Mouse (Mus musculus) liver, embryonic 11.5 days (tissue): ENCODE measurements around the gene Ankzf1. TPM values are rescaled to one million over a fixed set of nuclear protein-coding genes. Genes with fewer than 3 reads are reported as not detected.
A peak's percentile ranks its signal among the peaks of the same experiment; 100 is the strongest.

ENCODE experiments used
- ATAC-seq: fragments of 200-750 bp; cut with Nextera tagmentation; replicated peaks from 2 replicates; pipeline ENCODE4 v1.8.0; 2017; ENCODE audit warnings: moderate number of reproducible peaks, mild to moderate bottlenecking, moderate TSS enrichment, moderate library complexity; ENCODE audit not compliant: low FRiP score
- DNase-seq: peaks from one replicate; pipeline ENCODE4 v3.0.0-alpha.2; 2017; ENCODE audit warnings: low spot score
- H3K27ac ChIP-seq: fragments of 300-500 bp; sonication (generic); 2 replicates; pipeline ENCODE4 v1.5.1; 2014; ENCODE audit warnings: mild to moderate bottlenecking, low read depth, low read length, control low read depth
- H3K27me3 ChIP-seq: fragments of 300-500 bp; sonication (generic); replicated peaks from 2 replicates; pipeline ENCODE4 v1.6.1; 2014; ENCODE audit warnings: low read length, mixed read lengths; ENCODE audit not compliant: control insufficient read depth, insufficient read depth
- H3K36me3 ChIP-seq: fragments of 300-500 bp; sonication (generic); 2 replicates; pipeline ENCODE4 v1.6.1; 2014; ENCODE audit warnings: mild to moderate bottlenecking, low read length, moderate library complexity, mixed read lengths; ENCODE audit not compliant: control insufficient read depth, insufficient read depth
- H3K4me1 ChIP-seq: fragments of 300-500 bp; sonication (generic); replicated peaks from 2 replicates; pipeline ENCODE4 v1.6.1; 2014; ENCODE audit warnings: low read length, mixed read lengths; ENCODE audit not compliant: control insufficient read depth, insufficient read depth
- H3K4me2 ChIP-seq: fragments of 300-500 bp; sonication (generic); 2 replicates; pipeline ENCODE4 v1.6.1; 2014; ENCODE audit warnings: mild to moderate bottlenecking, control low read depth, moderate library complexity
- H3K4me3 ChIP-seq: fragments of 300-500 bp; sonication (generic); 2 replicates; pipeline ENCODE4 v1.5.1; 2014; ENCODE audit warnings: low read depth, low read length, control low read depth
- H3K9ac ChIP-seq: fragments of 300-500 bp; sonication (generic); 2 replicates; pipeline ENCODE4 v1.6.1; 2014; ENCODE audit warnings: low read depth, low read length, control low read depth
- H3K9me3 ChIP-seq: fragments of 300-500 bp; sonication (generic); 2 replicates; pipeline ENCODE4 v1.6.1; 2016; ENCODE audit warnings: low read length, inconsistent platforms, mixed read lengths; ENCODE audit not compliant: control insufficient read depth
- WGBS: fragments of 180-500 bp; shearing (Covaris S2); extraction: QIAGEN DNeasy Blood & Tissue Kit; methylation state at CpG from one replicate; pipeline ENCODE4 v1.1.7; 2014; 5-methylcytosine and 5-hydroxymethylcytosine counted together
- polyA plus RNA-seq: library from polyadenylated mRNA; unstranded; fragments of >200 nt; fragmentation: Nextera tagmentation; extraction: Ambion mirVana; gene quantifications from 2 replicates; pipeline ENCODE4 v1.2.1, GENCODE M21; 2014

Gene Ankzf1
- polyA plus RNA-seq, 1 experiment from 2014 or later, result 21.5 TPM

- Histone ChIP-seq H3K4me2 (peak overlapping the region; percentile 19; the same call in 1 of the 2 replicates), H3K4me3 (no peak overlapping the region), H3K9me3 (peaks cover 2% of the 10 kb centered on the region; the same call in 1 of the 2 replicates), H3K27ac (peak overlapping the region; percentile 81), H3K36me3 (no peaks in the 10 kb centered on the region), H3K4me1 (peaks cover 7% of the 10 kb centered on the region; the same call in 1 of the 2 replicates), H3K9ac (0 out of 2 replicates have a peak overlapping the region, but pooled peaks have one; percentile 20), H3K27me3 (no peaks in the 10 kb centered on the region)
- no peak for DNase-seq
- 48% methylated on average over 5 of the region's 5 CpGs for WGBS
- ATAC-seq, result peak; percentile 93
These were observed 32.3 kb upstream of the Ankzf1 start for GRCm38 (mm10) chr1:75159540-75160255.

GRCm38 (mm10) chr1:75160256-75160617 is 31.7 kb upstream of the Ankzf1 start:
- Histone ChIP-seq H3K27ac (peak overlapping the region; percentile 80), H3K9ac (no peak overlapping the region)
- peak; percentile 65; the same call in 1 of the 2 replicates for ATAC-seq

GRCm38 (mm10) chr1:75168093-75168471 is 23.9 kb upstream of the Ankzf1 start:
- Histone ChIP-seq H3K4me1 (peaks cover 8% of the 10 kb centered on the region), H3K36me3 (peaks cover 20% of the 10 kb centered on the region), H3K4me2 (peak overlapping the region; percentile 78), H3K27me3 (no peaks in the 10 kb centered on the region), H3K9me3 (peaks cover 2% of the 10 kb centered on the region; the same call in 1 of the 2 replicates), H3K4me3 (peak overlapping the region; percentile 79), H3K9ac (peak overlapping the region; percentile 81), H3K27ac (peak overlapping the region; percentile 90)
- DNase-seq (no peak), ATAC-seq (peak; percentile 16)
- 11% methylated on average over 7 of the region's 7 CpGs for WGBS

More at GRCm38 (mm10) chr1:75160256-75160617, 31.7 kb upstream of the Ankzf1 start:
- Histone ChIP-seq H3K27me3 (no peaks in the 10 kb centered on the region), H3K36me3 (no peaks in the 10 kb centered on the region), H3K9me3 (peaks cover 2% of the 10 kb centered on the region; the same call in 1 of the 2 replicates), H3K4me3 (no peak overlapping the region), H3K4me1 (peaks cover 7% of the 10 kb centered on the region; the same call in 1 of the 2 replicates), H3K4me2 (peak overlapping the region; percentile 34; the same call in 1 of the 2 replicates)
- WGBS, result 52% methylated on average over 4 of the region's 4 CpGs
- DNase-seq, result no peak

GRCm38 (mm10) chr1:75168472-75169464 is 23.2 kb upstream of the Ankzf1 start, which contains the start of gene Zfand2b:
Zfand2b (plus strand) TSS chr1:75168646.
- peak within 1 kb of the TSS; percentile 81 for H3K9ac ChIP-seq
- WGBS, result 1% methylated on average over 59 of the region's 59 CpGs
- H3K27ac ChIP-seq, result peak within 1 kb of the TSS; percentile 90
- peaks cover 8% of the 10 kb centered on the region for H3K4me1 ChIP-seq
- H3K36me3 ChIP-seq, result peaks cover 20% of the 10 kb centered on the region
- H3K4me3 ChIP-seq, result peak within 1 kb of the TSS; percentile 79
- H3K4me2 ChIP-seq, result peak within 1 kb of the TSS; percentile 78
- peak; percentile 97 for ATAC-seq
- no peaks in the 10 kb centered on the region for H3K9me3 ChIP-seq
- DNase-seq, result peak; percentile 99
- no peaks in the 10 kb centered on the region for H3K27me3 ChIP-seq

GRCm38 (mm10) chr1:75179334-75180104 is 12.4 kb upstream of the Ankzf1 start:
- H3K36me3 ChIP-seq, result peaks cover 25% of the 10 kb centered on the region
- peaks cover 18% of the 10 kb centered on the region for H3K4me1 ChIP-seq
- peak; percentile 79 for ATAC-seq
- peak; percentile 62 for DNase-seq
- H3K27ac ChIP-seq, result peak overlapping the region; percentile 98
- H3K27me3 ChIP-seq, result no peaks in the 10 kb centered on the region
- H3K4me3 ChIP-seq, result peak overlapping the region; percentile 81
- H3K4me2 ChIP-seq, result peak overlapping the region; percentile 98
- H3K9ac ChIP-seq, result peak overlapping the region; percentile 77
- WGBS, result 7% methylated on average over 23 of the region's 23 CpGs
- no peaks in the 10 kb centered on the region for H3K9me3 ChIP-seq

GRCm38 (mm10) chr1:75180105-75180590 is 11.8 kb upstream of the Ankzf1 start, which contains the start of gene Abcb6:
Abcb6 (minus strand) TSS chr1:75180392.
- DNase-seq (peak; percentile 88), ATAC-seq (peak; percentile 87)
- H3K27me3 ChIP-seq, result no peaks in the 10 kb centered on the region
- whole genome bisulfite sequencing, result under 1% methylated on average over 31 of the region's 31 CpGs
- peaks cover 18% of the 10 kb centered on the region for H3K4me1 ChIP-seq
- peak within 1 kb of the TSS; percentile 77 for H3K9ac ChIP-seq
- H3K4me2 ChIP-seq, result peak within 1 kb of the TSS; percentile 98
- H3K27ac ChIP-seq, result peak within 1 kb of the TSS; percentile 98
- H3K9me3 ChIP-seq, result no peaks in the 10 kb centered on the region
- H3K4me3 ChIP-seq, result peak within 1 kb of the TSS; percentile 81
- peaks cover 30% of the 10 kb centered on the region for H3K36me3 ChIP-seq

- no peaks in the 10 kb centered on the region for H3K27me3 ChIP-seq
- DNase-seq, result no peak
- H3K9ac ChIP-seq, result peak overlapping the region; percentile 47
- peak overlapping the region; percentile 81 for H3K4me3 ChIP-seq
- H3K9me3 ChIP-seq, result no peaks in the 10 kb centered on the region
- WGBS, result 33% methylated on average over 7 of the region's 7 CpGs
- H3K4me1 ChIP-seq, result peaks cover 18% of the 10 kb centered on the region
- no peak for ATAC-seq
- peak overlapping the region; percentile 79 for H3K27ac ChIP-seq
- peak overlapping the region; percentile 98 for H3K4me2 ChIP-seq
- peaks cover 29% of the 10 kb centered on the region for H3K36me3 ChIP-seq
These were observed 11.2 kb upstream of the Ankzf1 start for GRCm38 (mm10) chr1:75180741-75181140.
